Mouse (Mus musculus) G1E (cell line): Measurements from ENCODE around the gene 2510002D24Rik.

Source experiments
- CTCF ChIP-seq: IDR thresholded peaks from 2 replicates; pipeline ENCODE4 v1.5.1; 2012; ENCODE audit warnings: low read depth, low read length, inconsistent platforms, mixed read lengths
- GATA1 ChIP-seq: IDR thresholded peaks from 2 replicates; pipeline ENCODE4 v1.6.1; 2012; ENCODE audit warnings: borderline replicate concordance, low read length, inconsistent platforms, mixed read lengths
- GATA2 ChIP-seq: IDR thresholded peaks from 2 replicates; pipeline ENCODE4 v1.6.1; 2012; ENCODE audit warnings: low read depth, low read length, inconsistent platforms, borderline replicate concordance

DNA sequence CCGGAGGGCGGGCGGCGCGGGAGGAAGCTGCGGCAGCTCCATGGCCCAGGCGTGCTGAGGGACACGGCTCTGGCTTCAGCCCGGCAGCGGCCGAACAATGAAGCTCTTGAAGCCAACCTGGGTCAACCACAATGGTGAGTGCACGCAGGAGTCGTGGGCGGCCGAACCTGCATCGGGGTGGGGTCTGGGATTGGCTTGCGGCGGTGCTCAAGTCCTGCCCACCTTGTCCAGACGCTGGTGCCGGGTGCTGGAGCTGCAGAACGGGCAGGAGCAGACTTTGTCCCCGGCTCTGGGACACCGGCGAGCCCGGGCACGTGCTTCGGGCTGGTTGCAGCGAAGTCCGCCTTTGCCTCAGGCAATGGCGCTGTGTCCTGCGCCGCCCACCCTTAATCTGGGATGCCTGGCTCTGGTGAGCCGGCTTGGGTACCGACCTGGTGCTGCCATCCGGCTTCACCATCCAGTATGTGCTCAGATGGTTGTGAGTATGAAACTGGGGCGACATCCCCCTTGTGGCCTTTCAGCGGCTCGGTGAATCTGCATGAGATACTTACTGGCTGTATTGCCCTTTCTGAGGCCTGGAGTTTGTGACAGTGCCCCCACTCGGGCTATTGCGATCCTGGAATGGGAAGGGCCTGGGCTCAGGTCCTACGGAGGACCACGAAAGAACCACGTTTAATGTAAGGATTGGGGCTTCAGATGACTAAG lies 41.2 kb downstream of the 2510002D24Rik start:
- TF ChIP-seq CTCF (0 out of 2 replicates have a peak, but pooled peaks have one; percentile 6), GATA2 (no peak), GATA1 (no peak)
